Mouse (Mus musculus): ENCODE measurements around the gene Whamm. TPM values are rescaled to one million over a fixed set of nuclear protein-coding genes. Genes with fewer than 3 reads are reported as not detected.

Whamm gene
- polyA plus RNA-seq, 1 experiment from 2014 or later: 5.0 TPM

DNA sequence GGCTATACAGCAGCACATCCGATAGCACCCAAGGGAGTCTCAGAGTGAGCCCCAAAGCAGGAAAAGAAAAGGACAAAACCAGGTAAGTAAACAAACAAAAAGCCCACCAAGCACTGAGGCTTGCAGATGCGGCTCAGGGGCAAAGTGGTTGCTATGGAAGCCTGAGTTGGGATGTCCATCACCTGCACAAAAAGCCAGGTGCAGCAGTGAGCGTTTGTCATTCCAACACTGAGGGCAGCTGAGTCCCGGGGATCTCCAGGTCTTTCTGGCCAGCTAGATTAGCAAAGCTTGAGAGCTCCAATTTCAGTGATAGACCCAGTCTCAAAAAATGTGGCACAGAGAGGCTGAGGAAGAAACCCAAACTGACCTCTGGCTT is 13.1 kb upstream of the Whamm start:
- 41% methylated on average over 4 of the region's 4 CpGs for WGBS
- Histone ChIP-seq H3K27me3 (ENCODE audit: control insufficient read depth, insufficient read depth, low read length) (no peaks in the 10 kb centered on the region), H3K36me3 (ENCODE audit: control insufficient read depth, insufficient read depth, low read length) (no peaks in the 10 kb centered on the region), H3K4me1 (ENCODE audit: control insufficient read depth, insufficient read depth, low read length) (no peaks in the 10 kb centered on the region), H3K9ac (replicated peaks; ENCODE audit: low read depth, low read length) (no peak overlapping the region), H3K27ac (ENCODE audit: low read length) (no peak overlapping the region), H3K4me3 (ENCODE audit: low read depth, low read length) (no peak overlapping the region), H3K4me2 (replicated peaks; ENCODE audit: low read depth, low read length) (no peak overlapping the region), H3K9me3 (ENCODE audit: control insufficient read depth, low read depth, low read length) (no peaks in the 10 kb centered on the region)
- no peak for ATAC-seq (ENCODE audit: insufficient number of reproducible peaks, insufficient read depth, low FRiP score, low read depth)

DNA sequence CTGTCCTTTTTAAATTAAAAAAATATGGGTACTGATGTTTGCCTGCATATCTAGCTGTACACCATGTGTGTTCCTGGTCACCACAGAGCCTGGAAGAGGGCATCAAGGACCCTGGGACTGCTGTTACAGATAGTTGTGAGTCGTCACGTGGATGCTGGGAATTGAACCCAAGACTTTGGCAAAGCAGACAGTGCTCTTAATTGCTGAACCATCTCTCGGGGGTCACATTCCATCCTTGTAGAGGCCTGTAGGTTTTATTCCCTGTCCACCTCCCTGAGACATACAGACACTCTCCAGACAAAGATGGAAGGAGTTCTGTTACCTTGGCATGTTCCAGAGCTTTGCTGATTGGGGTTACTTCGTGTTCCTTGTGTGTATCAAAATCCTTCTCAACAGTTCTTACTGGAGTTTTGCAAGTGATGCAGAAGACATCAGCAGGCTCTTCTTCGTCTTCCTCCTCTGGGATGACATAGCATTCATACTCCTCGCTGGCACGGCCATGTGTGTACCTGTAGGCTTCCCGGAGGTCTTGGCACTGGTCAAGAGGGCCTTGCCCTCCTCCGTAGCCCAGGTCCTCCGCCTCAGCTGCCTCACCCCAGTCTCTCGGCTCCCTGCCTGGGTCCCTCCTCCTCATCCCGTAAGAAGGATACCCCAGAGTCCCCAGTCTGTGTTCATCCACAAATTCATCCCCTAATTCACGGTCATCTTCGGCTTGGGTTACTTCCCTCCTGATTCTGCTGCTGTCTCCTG is 11.7 kb upstream of the Whamm start:
- ATAC-seq (ENCODE audit: insufficient number of reproducible peaks, insufficient read depth, low FRiP score, low read depth): no peak
- no peaks in the 10 kb centered on the region for H3K36me3 ChIP-seq (ENCODE audit: control insufficient read depth, insufficient read depth, low read length)
- H3K4me3 ChIP-seq (ENCODE audit: low read depth, low read length): no peak overlapping the region
- H3K4me2 ChIP-seq (replicated peaks; ENCODE audit: low read depth, low read length): no peak overlapping the region
- H3K27ac ChIP-seq (ENCODE audit: low read length): no peak overlapping the region
- H3K9me3 ChIP-seq (ENCODE audit: control insufficient read depth, low read depth, low read length): no peaks in the 10 kb centered on the region
- no peaks in the 10 kb centered on the region for H3K27me3 ChIP-seq (ENCODE audit: control insufficient read depth, insufficient read depth, low read length)
- no peak overlapping the region for H3K9ac ChIP-seq (replicated peaks; ENCODE audit: low read depth, low read length)
- WGBS: 87% methylated on average over 14 of the region's 14 CpGs
- no peaks in the 10 kb centered on the region for H3K4me1 ChIP-seq (ENCODE audit: control insufficient read depth, insufficient read depth, low read length)

DNA sequence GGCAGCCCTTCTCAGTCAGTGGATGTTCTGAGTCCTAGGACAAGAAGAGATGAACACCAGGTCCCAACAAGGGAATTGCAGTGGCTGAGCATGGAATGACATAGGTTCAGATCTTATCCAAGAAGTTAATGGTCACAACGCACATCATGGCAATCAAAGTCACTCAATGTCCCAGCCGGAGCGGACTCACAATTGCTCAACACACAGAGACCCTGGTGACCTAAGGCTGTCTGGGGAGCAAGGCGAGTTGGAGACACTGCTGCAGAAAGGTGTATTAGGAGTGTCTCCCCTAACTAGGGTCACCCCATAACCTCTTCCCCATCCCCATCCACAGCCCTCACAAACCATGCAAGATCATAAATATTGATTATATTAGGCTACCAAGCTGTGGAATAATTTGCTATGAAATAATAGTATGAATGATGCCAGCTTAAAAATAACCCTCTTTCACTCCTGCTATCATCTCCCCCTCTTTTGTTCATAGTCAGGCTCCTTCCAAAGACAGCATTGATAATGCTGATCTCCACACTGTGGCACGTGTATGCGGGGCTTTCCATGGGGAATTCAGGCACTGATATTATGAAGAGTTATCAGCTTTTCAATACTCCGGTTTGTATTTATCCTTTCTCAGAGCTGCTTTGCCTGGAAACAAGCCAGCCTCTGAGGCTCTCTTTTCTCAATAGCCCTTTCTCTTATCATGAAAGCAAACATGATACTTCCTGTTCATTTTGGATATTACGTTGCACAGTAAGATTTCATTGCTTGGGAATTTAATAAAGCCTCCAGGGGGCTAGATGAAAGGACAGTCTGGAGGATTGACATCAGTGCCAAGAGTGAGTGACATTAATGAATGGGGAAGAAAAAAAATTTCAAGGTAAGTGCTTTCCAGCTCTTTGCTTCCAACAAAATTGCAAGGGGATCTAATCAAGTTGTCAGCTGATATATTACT is 10.7 kb upstream of the Whamm start:
- Histone ChIP-seq H3K4me3 (ENCODE audit: low read depth, low read length) (no peak overlapping the region), H3K36me3 (ENCODE audit: control insufficient read depth, insufficient read depth, low read length) (no peaks in the 10 kb centered on the region), H3K27ac (ENCODE audit: low read length) (no peak overlapping the region), H3K4me2 (replicated peaks; ENCODE audit: low read depth, low read length) (no peak overlapping the region), H3K9me3 (ENCODE audit: control insufficient read depth, low read depth, low read length) (no peaks in the 10 kb centered on the region), H3K4me1 (ENCODE audit: control insufficient read depth, insufficient read depth, low read length) (no peaks in the 10 kb centered on the region), H3K27me3 (ENCODE audit: control insufficient read depth, insufficient read depth, low read length) (no peaks in the 10 kb centered on the region), H3K9ac (replicated peaks; ENCODE audit: low read depth, low read length) (no peak overlapping the region)
- no peak for ATAC-seq (ENCODE audit: insufficient number of reproducible peaks, insufficient read depth, low FRiP score, low read depth)
- WGBS: 61% methylated on average over 8 of the region's 8 CpGs

DNA sequence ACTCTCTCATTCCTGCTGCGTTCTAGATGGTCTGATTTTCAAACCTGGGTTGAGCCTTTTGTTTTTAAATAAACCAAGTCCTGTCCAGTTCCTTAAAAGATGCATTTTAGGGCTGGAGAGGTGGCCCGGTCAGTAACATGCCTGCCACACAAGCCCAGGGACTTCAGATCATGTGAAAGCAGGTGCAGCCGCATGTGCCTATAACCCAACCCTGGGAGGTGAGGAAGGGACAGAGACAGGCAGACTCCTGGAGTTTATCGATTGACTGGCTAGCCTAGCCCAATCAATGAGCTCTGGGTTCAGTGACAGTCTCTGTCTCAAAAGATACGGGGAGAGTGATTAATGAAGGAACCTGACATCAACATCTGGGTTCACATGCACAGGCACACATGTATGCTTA is 9.9 kb upstream of the Whamm start:
- ATAC-seq (ENCODE audit: insufficient number of reproducible peaks, insufficient read depth, low FRiP score, low read depth): no peak
- Histone ChIP-seq H3K4me1 (ENCODE audit: control insufficient read depth, insufficient read depth, low read length) (no peaks in the 10 kb centered on the region), H3K4me3 (ENCODE audit: low read depth, low read length) (no peak overlapping the region), H3K9me3 (ENCODE audit: control insufficient read depth, low read depth, low read length) (no peaks in the 10 kb centered on the region), H3K27ac (ENCODE audit: low read length) (no peak overlapping the region), H3K27me3 (ENCODE audit: control insufficient read depth, insufficient read depth, low read length) (no peaks in the 10 kb centered on the region), H3K36me3 (ENCODE audit: control insufficient read depth, insufficient read depth, low read length) (no peaks in the 10 kb centered on the region), H3K9ac (replicated peaks; ENCODE audit: low read depth, low read length) (no peak overlapping the region), H3K4me2 (replicated peaks; ENCODE audit: low read depth, low read length) (no peak overlapping the region)
- 66% methylated on average over 5 of the region's 5 CpGs for WGBS

DNA sequence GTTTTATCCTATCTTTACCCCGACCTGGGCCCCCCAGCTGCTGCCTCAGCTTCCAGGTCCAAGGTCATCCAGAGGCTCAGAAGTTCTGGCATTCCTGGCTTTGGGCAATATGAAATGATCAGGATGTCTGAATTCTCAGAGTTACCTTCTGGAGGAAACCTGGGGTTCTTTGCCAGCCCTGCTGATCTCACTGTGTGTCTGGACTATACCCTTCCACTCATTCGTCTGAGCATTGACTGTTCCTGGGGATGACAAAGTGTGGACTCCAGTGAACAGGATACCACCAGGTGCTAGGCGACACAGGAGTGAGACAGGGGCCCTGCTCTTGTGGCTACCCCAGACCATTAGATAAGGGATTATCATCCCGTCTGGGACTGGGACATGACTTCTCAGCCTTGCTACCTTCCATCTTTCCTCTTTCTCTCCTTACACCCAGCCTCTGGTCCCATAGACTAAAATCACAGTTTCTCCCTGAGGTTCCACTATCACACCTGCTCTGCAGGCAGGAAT is 7.5 kb upstream of the Whamm start:
- no peak for ATAC-seq (ENCODE audit: insufficient number of reproducible peaks, insufficient read depth, low FRiP score, low read depth)
- H3K4me3 ChIP-seq (ENCODE audit: low read depth, low read length): no peak overlapping the region
- H3K27me3 ChIP-seq (ENCODE audit: control insufficient read depth, insufficient read depth, low read length): no peaks in the 10 kb centered on the region
- H3K4me1 ChIP-seq (ENCODE audit: control insufficient read depth, insufficient read depth, low read length): no peaks in the 10 kb centered on the region
- H3K9ac ChIP-seq (replicated peaks; ENCODE audit: low read depth, low read length): no peak overlapping the region
- 75% methylated on average over 4 of the region's 4 CpGs for WGBS
- no peak overlapping the region for H3K4me2 ChIP-seq (replicated peaks; ENCODE audit: low read depth, low read length)
- no peaks in the 10 kb centered on the region for H3K9me3 ChIP-seq (ENCODE audit: control insufficient read depth, low read depth, low read length)
- H3K36me3 ChIP-seq (ENCODE audit: control insufficient read depth, insufficient read depth, low read length): no peaks in the 10 kb centered on the region
- no peak overlapping the region for H3K27ac ChIP-seq (ENCODE audit: low read length)

DNA sequence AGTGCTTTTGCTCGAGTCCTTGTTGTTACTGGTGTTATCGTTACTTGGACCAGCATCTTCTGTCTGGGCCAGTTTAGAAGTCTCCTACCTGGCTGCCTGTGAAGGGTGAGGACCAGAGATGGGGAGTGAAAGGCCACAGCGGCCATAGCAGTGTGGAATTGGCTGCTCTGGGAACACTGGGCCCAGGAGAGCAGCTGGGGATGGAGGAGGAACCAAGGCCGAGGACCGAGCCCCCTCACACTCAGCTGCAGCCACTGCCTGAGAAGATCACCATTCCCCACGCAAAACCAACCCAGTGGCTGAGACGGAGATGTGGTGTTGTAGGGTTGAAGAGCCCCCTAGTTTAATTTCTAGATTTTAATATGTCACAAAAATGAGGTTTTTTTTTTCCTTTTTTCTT is 6.3 kb upstream of the Whamm start:
- 71% methylated on average over 7 of the region's 7 CpGs for WGBS

DNA sequence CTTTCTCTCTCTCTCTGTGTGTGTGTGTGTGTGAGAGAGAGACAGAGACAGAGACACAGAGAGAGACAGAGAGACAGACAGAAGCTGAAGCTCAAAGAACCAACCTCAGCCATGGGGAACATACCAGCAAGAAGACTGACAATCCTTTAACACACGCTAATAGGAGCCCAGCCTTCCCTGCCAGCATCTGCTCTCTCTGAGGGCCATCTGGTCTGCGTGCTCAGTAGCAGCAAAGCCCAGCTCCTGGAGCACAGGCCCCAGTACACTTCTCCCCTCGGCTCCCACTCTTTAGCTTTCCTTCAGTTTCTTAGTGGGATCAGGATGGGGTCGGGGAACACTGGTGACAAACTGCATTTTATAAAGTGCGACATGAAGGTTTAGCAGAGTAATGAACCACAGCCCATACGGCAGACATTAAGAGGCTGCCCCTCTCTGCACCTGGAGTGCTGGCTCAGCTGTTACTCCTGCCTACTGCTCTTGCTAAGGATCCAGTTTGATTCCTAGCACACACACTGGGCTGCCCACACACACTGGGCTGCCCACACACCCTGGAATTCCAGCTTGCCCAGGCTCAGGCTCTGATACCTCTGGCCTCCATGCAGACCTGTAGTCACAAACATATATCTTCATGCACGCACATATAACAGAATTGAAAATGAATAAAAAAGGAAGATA is 5.5 kb upstream of the Whamm start:
- Histone ChIP-seq H3K9me3 (ENCODE audit: control insufficient read depth, low read depth, low read length) (no peaks in the 10 kb centered on the region), H3K9ac (replicated peaks; ENCODE audit: low read depth, low read length) (no peak overlapping the region), H3K27me3 (ENCODE audit: control insufficient read depth, insufficient read depth, low read length) (no peaks in the 10 kb centered on the region), H3K4me3 (ENCODE audit: low read depth, low read length) (no peak overlapping the region), H3K4me1 (ENCODE audit: control insufficient read depth, insufficient read depth, low read length) (no peaks in the 10 kb centered on the region), H3K4me2 (replicated peaks; ENCODE audit: low read depth, low read length) (no peak overlapping the region), H3K27ac (ENCODE audit: low read length) (no peak overlapping the region), H3K36me3 (ENCODE audit: control insufficient read depth, insufficient read depth, low read length) (no peaks in the 10 kb centered on the region)
- 51% methylated on average over 7 of the region's 7 CpGs for WGBS
- no peak for ATAC-seq (ENCODE audit: insufficient number of reproducible peaks, insufficient read depth, low FRiP score, low read depth)

More for the DNA sequence above, 6.3 kb upstream of the Whamm start:
- no peaks in the 10 kb centered on the region for H3K9me3 ChIP-seq (ENCODE audit: control insufficient read depth, low read depth, low read length)
- no peak for ATAC-seq (ENCODE audit: insufficient number of reproducible peaks, insufficient read depth, low FRiP score, low read depth)
- no peak overlapping the region for H3K27ac ChIP-seq (ENCODE audit: low read length)
- H3K4me1 ChIP-seq (ENCODE audit: control insufficient read depth, insufficient read depth, low read length): no peaks in the 10 kb centered on the region
- no peak overlapping the region for H3K9ac ChIP-seq (replicated peaks; ENCODE audit: low read depth, low read length)
- no peaks in the 10 kb centered on the region for H3K36me3 ChIP-seq (ENCODE audit: control insufficient read depth, insufficient read depth, low read length)
- no peak overlapping the region for H3K4me2 ChIP-seq (replicated peaks; ENCODE audit: low read depth, low read length)
- no peak overlapping the region for H3K4me3 ChIP-seq (ENCODE audit: low read depth, low read length)
- no peaks in the 10 kb centered on the region for H3K27me3 ChIP-seq (ENCODE audit: control insufficient read depth, insufficient read depth, low read length)

DNA sequence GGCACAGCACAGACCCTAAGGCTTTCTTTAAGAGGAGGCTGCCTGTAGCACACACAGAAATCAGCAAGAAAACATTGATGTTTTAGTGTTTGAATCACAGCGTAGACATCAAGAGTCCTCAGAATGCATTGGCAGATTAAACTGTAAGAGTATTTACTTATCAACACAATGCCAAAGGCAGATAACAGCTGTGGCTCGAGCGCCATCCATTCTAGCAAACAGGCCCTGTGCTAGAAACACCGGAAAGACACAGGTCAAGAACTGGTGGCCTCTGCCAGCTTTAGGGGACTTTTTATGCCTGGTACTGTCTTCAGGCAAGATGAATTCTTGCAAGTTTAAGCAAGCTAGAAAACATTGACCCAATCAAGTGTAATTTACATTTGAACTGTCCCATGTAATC is 4.7 kb upstream of the Whamm start:
- no peak overlapping the region for H3K9ac ChIP-seq (replicated peaks; ENCODE audit: low read depth, low read length)
- H3K4me3 ChIP-seq (ENCODE audit: low read depth, low read length): no peak overlapping the region
- no peak overlapping the region for H3K4me2 ChIP-seq (replicated peaks; ENCODE audit: low read depth, low read length)
- no peaks in the 10 kb centered on the region for H3K9me3 ChIP-seq (ENCODE audit: control insufficient read depth, low read depth, low read length)
- ATAC-seq (ENCODE audit: insufficient number of reproducible peaks, insufficient read depth, low FRiP score, low read depth): no peak
- no peaks in the 10 kb centered on the region for H3K4me1 ChIP-seq (ENCODE audit: control insufficient read depth, insufficient read depth, low read length)
- H3K27me3 ChIP-seq (ENCODE audit: control insufficient read depth, insufficient read depth, low read length): no peaks in the 10 kb centered on the region
- no peaks in the 10 kb centered on the region for H3K36me3 ChIP-seq (ENCODE audit: control insufficient read depth, insufficient read depth, low read length)
- WGBS: 74% methylated on average over 4 of the region's 4 CpGs
- no peak overlapping the region for H3K27ac ChIP-seq (ENCODE audit: low read length)
